Mouse (Mus musculus): ENCODE data around the gene Synpo2. TPM values are rescaled to one million over a fixed set of nuclear protein-coding genes. Genes with fewer than 3 reads are reported as not detected.

The Synpo2 gene
- polyA plus RNA-seq, 1 experiment from 2014 or later = 1.1 TPM

DNA sequence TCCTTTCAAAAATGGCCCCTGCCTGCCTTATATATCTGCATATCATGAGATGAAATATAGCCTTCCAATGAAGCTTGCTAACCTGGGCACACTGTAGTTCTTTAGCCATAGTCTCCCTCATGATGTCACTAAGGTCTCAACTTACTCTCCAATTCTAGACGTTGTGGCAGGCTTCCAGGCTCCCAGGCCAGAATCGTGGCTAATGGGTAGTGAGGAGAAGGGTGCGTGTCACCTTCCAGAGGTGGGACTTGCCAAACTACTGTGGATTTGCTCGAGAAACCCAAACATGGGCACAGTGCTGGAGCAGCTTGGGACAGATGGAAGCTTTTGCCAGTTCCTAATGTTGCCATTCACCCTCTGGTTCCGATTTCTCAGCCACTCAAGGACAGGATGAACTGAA lies 69.5 kb downstream of the Synpo2 start:
- Histone ChIP-seq H3K27ac (replicated peaks; ENCODE audit: low read depth, low read length) (no peak overlapping the region), H3K4me3 (replicated peaks; ENCODE audit: low read depth, low read length) (no peak overlapping the region), H3K27me3 (ENCODE audit: control insufficient read depth, insufficient read depth, low read length) (no peaks in the 10 kb centered on the region), H3K9me3 (ENCODE audit: control insufficient read depth, low read length) (no peaks in the 10 kb centered on the region), H3K9ac (replicated peaks; ENCODE audit: low read length) (no peak overlapping the region), H3K36me3 (ENCODE audit: control insufficient read depth, insufficient read depth, low read length) (no peaks in the 10 kb centered on the region), H3K4me2 (ENCODE audit: low read length) (no peak overlapping the region), H3K4me1 (ENCODE audit: control insufficient read depth, insufficient read depth, low read length) (no peaks in the 10 kb centered on the region)
- WGBS = 74% methylated on average over 5 of the region's 5 CpGs
- ATAC-seq (ENCODE audit: low FRiP score, low TSS enrichment) (no peak), DNase-seq (no peak)

DNA sequence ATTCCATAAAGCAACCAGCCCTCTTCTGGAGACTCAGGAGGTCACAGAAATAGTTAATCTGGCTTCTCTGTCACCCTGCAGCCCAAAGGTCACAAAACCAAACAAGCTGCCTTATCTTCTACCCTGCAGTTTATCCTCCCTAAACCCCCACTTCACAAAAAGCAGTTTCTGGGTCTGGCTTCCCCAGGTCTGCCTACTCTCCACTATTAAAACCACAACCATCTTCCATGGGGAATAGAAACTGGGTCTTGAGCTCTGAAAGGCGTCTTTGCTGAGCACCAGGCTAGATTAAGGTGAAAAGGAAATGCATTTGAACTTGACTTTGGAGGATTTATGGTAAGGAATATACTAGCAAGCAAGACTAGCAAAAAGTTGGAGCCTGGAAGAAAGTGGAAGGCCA lies 71.8 kb downstream of the Synpo2 start:
- ATAC-seq (ENCODE audit: low FRiP score, low TSS enrichment) = no peak
- no peaks in the 10 kb centered on the region for H3K36me3 ChIP-seq (ENCODE audit: control insufficient read depth, insufficient read depth, low read length)
- H3K27me3 ChIP-seq (ENCODE audit: control insufficient read depth, insufficient read depth, low read length) = no peaks in the 10 kb centered on the region
- no peaks in the 10 kb centered on the region for H3K9me3 ChIP-seq (ENCODE audit: control insufficient read depth, low read length)
- no peak overlapping the region for H3K4me3 ChIP-seq (replicated peaks; ENCODE audit: low read depth, low read length)
- WGBS = 73% methylated on average over 1 of the region's 1 CpGs
- H3K4me2 ChIP-seq (ENCODE audit: low read length) = no peak overlapping the region
- H3K27ac ChIP-seq (replicated peaks; ENCODE audit: low read depth, low read length) = no peak overlapping the region
- H3K9ac ChIP-seq (replicated peaks; ENCODE audit: low read length) = no peak overlapping the region
- no peaks in the 10 kb centered on the region for H3K4me1 ChIP-seq (ENCODE audit: control insufficient read depth, insufficient read depth, low read length)
- DNase-seq = no peak

DNA sequence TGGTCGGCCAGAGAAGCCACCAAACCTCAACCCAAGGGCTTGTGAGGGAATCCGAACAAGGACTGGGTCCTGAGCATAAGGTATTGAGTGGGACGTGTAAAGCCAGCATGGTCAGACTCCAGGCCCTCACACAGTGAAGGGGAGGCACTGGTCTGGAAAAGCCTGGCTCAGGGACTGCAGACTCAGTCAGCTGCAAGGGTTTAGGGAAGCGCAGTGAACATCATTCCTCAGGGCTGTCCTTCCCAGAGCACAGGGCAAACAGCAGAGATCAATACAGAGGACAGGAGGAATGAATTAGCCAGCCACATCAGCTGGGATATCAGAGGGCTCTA lies 72.8 kb downstream of the Synpo2 start:
- H3K9me3 ChIP-seq (ENCODE audit: control insufficient read depth, low read length) = no peaks in the 10 kb centered on the region
- H3K27ac ChIP-seq (replicated peaks; ENCODE audit: low read depth, low read length) = no peak overlapping the region
- ATAC-seq (ENCODE audit: low FRiP score, low TSS enrichment) (no peak), DNase-seq (no peak)
- no peaks in the 10 kb centered on the region for H3K4me1 ChIP-seq (ENCODE audit: control insufficient read depth, insufficient read depth, low read length)
- no peaks in the 10 kb centered on the region for H3K36me3 ChIP-seq (ENCODE audit: control insufficient read depth, insufficient read depth, low read length)
- 48% methylated on average over 4 of the region's 4 CpGs for WGBS
- no peak overlapping the region for H3K4me3 ChIP-seq (replicated peaks; ENCODE audit: low read depth, low read length)
- no peaks in the 10 kb centered on the region for H3K27me3 ChIP-seq (ENCODE audit: control insufficient read depth, insufficient read depth, low read length)
- no peak overlapping the region for H3K9ac ChIP-seq (replicated peaks; ENCODE audit: low read length)
- H3K4me2 ChIP-seq (ENCODE audit: low read length) = no peak overlapping the region

DNA sequence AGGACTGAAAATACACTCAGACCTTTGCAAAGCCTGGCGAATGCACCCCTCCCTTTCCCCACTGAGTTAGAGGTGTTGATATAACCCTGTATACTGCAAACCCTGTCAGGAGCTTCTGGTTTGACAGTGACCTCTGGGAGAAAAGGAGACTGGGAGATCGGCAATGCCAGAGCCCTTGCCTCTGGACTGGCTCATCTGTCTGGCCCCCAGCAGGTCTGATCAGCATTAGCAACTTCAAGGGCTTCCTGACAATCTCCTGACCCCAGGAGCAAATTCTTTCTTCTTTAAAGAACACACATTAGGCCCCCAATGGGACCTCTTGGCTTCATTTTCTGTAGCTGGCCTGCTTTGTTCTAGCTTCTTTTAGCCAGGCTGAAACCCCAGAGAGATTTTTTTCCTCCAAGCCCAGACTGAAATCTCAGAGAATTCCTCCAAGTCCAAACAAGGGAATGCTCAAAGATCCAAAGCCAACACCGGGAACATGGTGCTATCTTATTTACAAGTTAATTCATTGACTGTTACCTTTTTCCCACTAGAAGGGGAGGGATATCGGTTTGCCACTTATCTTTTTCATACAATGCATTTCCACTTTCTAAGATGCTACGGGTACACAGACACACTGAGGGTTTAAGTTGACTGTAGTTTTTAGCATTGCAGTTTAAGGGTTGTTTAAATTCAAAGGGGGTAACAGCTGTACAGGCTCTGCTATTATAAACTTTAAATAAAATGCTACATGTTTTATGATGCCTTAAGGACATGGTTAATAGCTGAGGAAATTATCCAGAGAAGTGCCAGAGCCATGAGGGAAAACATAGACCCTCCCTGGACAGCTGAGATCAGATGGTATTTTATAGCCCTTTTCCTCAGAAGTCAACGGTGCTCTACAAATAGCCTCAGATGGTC lies 73.4 kb downstream of the Synpo2 start:
- Histone ChIP-seq H3K36me3 (ENCODE audit: control insufficient read depth, insufficient read depth, low read length) (no peaks in the 10 kb centered on the region), H3K9me3 (ENCODE audit: control insufficient read depth, low read length) (no peaks in the 10 kb centered on the region), H3K4me1 (ENCODE audit: control insufficient read depth, insufficient read depth, low read length) (no peaks in the 10 kb centered on the region), H3K27ac (replicated peaks; ENCODE audit: low read depth, low read length) (no peak overlapping the region), H3K9ac (replicated peaks; ENCODE audit: low read length) (no peak overlapping the region), H3K4me2 (ENCODE audit: low read length) (no peak overlapping the region), H3K27me3 (ENCODE audit: control insufficient read depth, insufficient read depth, low read length) (no peaks in the 10 kb centered on the region), H3K4me3 (replicated peaks; ENCODE audit: low read depth, low read length) (no peak overlapping the region)
- 52% methylated on average over 6 of the region's 6 CpGs for WGBS
- ATAC-seq (ENCODE audit: low FRiP score, low TSS enrichment) (no peak), DNase-seq (no peak)

DNA sequence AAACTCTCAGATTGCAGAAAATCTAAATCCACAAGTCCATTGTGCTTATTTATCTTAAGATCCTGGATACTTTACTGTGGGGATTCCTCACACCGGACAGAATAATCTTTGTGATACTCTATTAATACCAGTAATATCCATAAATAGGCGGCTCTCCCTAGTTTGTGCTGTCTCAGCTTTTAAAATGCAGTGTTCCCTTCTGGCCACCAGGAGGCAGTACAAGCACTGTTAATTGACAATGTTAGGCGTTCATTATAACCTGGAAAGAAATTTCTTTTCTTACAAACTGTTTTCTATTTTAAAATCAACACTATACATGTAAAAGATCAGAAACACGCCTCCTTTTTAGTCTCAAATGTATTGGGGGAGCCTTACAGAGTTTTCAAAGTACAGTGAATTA lies 75.2 kb downstream of the Synpo2 start:
- 13% methylated on average over 4 of the region's 4 CpGs for WGBS
- Histone ChIP-seq H3K27me3 (ENCODE audit: control insufficient read depth, insufficient read depth, low read length) (no peaks in the 10 kb centered on the region), H3K27ac (replicated peaks; ENCODE audit: low read depth, low read length) (no peak overlapping the region)

DNA sequence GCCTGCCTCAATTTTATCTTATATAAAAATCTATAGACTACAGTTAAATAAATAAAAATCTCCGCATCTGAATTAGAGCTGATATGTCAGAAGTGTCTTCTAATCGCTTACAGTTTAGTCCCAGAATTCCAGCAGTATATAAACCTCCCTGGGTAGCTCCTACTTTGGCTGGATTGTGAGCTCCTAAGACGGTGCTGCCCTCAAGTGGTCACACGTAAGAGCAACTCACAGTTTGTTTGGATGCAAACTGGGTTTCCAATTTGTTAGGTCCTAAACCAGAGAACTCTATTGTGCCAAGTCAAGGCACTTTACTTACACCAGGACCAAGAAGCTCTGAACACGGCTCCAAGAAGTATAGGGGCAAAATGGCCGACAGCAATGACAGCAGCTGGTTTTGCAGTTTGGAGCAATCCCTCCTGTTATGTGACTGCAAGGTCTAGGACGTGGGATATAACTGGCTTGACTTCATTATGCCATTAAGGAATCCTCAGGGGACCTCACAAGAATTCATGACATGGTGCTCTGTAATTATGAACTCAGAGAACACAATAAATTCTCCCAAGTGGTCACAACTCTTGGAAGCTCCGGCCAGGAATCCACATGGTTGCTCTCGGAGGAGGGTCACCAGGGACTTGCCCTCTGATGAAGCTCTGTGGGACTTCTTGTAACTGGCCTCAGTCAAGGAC lies 76.7 kb downstream of the Synpo2 start:
- 38% methylated on average over 9 of the region's 9 CpGs for WGBS
- Histone ChIP-seq H3K4me1 (ENCODE audit: control insufficient read depth, insufficient read depth, low read length) (no peaks in the 10 kb centered on the region), H3K9me3 (ENCODE audit: control insufficient read depth, low read length) (no peaks in the 10 kb centered on the region), H3K4me3 (replicated peaks; ENCODE audit: low read depth, low read length) (no peak overlapping the region), H3K27me3 (ENCODE audit: control insufficient read depth, insufficient read depth, low read length) (no peaks in the 10 kb centered on the region), H3K27ac (replicated peaks; ENCODE audit: low read depth, low read length) (no peak overlapping the region), H3K4me2 (ENCODE audit: low read length) (no peak overlapping the region), H3K9ac (replicated peaks; ENCODE audit: low read length) (no peak overlapping the region), H3K36me3 (ENCODE audit: control insufficient read depth, insufficient read depth, low read length) (no peaks in the 10 kb centered on the region)
- ATAC-seq (ENCODE audit: low FRiP score, low TSS enrichment) (peak; percentile 43; the same call in 1 of the 2 replicates), DNase-seq (peak; percentile 84)

More for the DNA sequence above, 75.2 kb downstream of the Synpo2 start:
- no peaks in the 10 kb centered on the region for H3K9me3 ChIP-seq (ENCODE audit: control insufficient read depth, low read length)
- no peak overlapping the region for H3K4me2 ChIP-seq (ENCODE audit: low read length)
- H3K9ac ChIP-seq (replicated peaks; ENCODE audit: low read length) = no peak overlapping the region
- peak; percentile 82 for DNase-seq
- no peak; the same call in 1 of the 2 replicates for ATAC-seq (ENCODE audit: low FRiP score, low TSS enrichment)
- no peak overlapping the region for H3K4me3 ChIP-seq (replicated peaks; ENCODE audit: low read depth, low read length)
- no peaks in the 10 kb centered on the region for H3K36me3 ChIP-seq (ENCODE audit: control insufficient read depth, insufficient read depth, low read length)
- no peaks in the 10 kb centered on the region for H3K4me1 ChIP-seq (ENCODE audit: control insufficient read depth, insufficient read depth, low read length)

DNA sequence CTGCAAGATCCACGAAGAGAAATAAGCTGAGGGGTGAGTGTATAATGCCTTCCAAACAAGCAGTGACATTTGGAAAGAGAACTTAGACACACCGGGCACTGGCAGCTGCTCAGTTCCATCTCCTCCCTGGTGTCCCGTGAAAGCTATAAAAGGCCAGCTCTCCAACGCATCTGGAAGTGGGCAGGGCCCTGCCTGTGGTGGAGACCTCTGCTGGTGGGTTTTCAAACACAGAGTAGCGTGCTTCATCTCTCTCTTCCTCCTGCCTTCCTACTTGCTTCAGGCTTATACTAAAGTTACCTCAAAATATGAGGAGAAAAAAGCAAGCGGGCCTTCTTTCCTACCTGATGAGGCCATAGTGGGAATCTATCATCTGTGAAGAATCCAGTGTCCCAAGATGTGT lies 77.4 kb downstream of the Synpo2 start:
- DNase-seq = peak; percentile 18
- Histone ChIP-seq H3K27me3 (ENCODE audit: control insufficient read depth, insufficient read depth, low read length) (no peaks in the 10 kb centered on the region), H3K4me2 (ENCODE audit: low read length) (no peak overlapping the region), H3K9me3 (ENCODE audit: control insufficient read depth, low read length) (no peaks in the 10 kb centered on the region), H3K36me3 (ENCODE audit: control insufficient read depth, insufficient read depth, low read length) (no peaks in the 10 kb centered on the region), H3K4me3 (replicated peaks; ENCODE audit: low read depth, low read length) (no peak overlapping the region), H3K27ac (replicated peaks; ENCODE audit: low read depth, low read length) (no peak overlapping the region), H3K4me1 (ENCODE audit: control insufficient read depth, insufficient read depth, low read length) (no peaks in the 10 kb centered on the region), H3K9ac (replicated peaks; ENCODE audit: low read length) (no peak overlapping the region)
- 39% methylated on average over 6 of the region's 6 CpGs for WGBS
- no peak for ATAC-seq (ENCODE audit: low FRiP score, low TSS enrichment)

DNA sequence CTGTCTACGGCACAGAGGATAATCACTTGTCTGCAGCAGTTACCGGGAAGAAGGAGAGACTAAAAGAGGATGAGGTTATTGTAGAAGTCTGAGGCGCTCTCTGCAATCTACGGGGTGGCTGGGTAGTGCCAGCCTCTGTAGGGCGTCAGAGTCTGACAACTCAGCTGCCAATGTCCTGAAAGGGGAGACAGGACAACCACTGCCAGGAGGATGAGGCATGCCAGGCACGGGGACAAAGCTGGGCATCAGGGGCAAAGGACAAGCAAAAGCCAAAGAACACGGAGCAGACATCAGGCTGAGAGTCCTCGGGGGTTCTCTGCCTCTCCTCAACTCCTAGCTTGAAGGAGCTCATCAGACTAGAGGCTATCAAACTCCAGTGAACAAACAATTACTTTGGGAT lies 82.6 kb downstream of the Synpo2 start:
- no peaks in the 10 kb centered on the region for H3K36me3 ChIP-seq (ENCODE audit: control insufficient read depth, insufficient read depth, low read length)
- no peak for ATAC-seq (ENCODE audit: low FRiP score, low TSS enrichment)
- H3K27ac ChIP-seq (replicated peaks; ENCODE audit: low read depth, low read length) = no peak overlapping the region
- 83% methylated on average over 8 of the region's 8 CpGs for WGBS
- no peak overlapping the region for H3K9ac ChIP-seq (replicated peaks; ENCODE audit: low read length)
- H3K4me3 ChIP-seq (replicated peaks; ENCODE audit: low read depth, low read length) = no peak overlapping the region
- DNase-seq = no peak
- no peaks in the 10 kb centered on the region for H3K9me3 ChIP-seq (ENCODE audit: control insufficient read depth, low read length)
- no peaks in the 10 kb centered on the region for H3K27me3 ChIP-seq (ENCODE audit: control insufficient read depth, insufficient read depth, low read length)
- no peaks in the 10 kb centered on the region for H3K4me1 ChIP-seq (ENCODE audit: control insufficient read depth, insufficient read depth, low read length)
- no peak overlapping the region for H3K4me2 ChIP-seq (ENCODE audit: low read length)

DNA sequence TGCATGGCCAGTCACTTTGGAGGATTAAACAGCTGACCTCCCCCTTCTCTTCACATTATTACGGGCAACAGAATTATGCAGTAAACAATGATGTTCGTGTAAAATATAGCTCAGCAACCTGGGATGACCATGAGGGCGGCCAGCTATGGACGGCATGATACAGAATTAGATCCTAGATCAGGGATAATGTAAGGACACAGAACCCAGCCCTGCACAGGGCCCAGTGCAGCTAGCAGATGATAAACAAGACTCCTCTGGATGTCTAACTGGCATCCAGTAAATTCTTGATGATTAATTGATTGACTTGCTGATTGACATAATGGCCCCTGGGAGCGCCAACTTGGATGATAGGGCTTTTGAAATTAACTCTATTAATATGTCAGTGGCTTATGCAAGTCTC lies 83.0 kb downstream of the Synpo2 start:
- Histone ChIP-seq H3K9me3 (ENCODE audit: control insufficient read depth, low read length) (no peaks in the 10 kb centered on the region), H3K4me3 (replicated peaks; ENCODE audit: low read depth, low read length) (no peak overlapping the region), H3K4me1 (ENCODE audit: control insufficient read depth, insufficient read depth, low read length) (no peaks in the 10 kb centered on the region), H3K36me3 (ENCODE audit: control insufficient read depth, insufficient read depth, low read length) (no peaks in the 10 kb centered on the region), H3K27ac (replicated peaks; ENCODE audit: low read depth, low read length) (no peak overlapping the region), H3K27me3 (ENCODE audit: control insufficient read depth, insufficient read depth, low read length) (no peaks in the 10 kb centered on the region), H3K9ac (replicated peaks; ENCODE audit: low read length) (no peak overlapping the region), H3K4me2 (ENCODE audit: low read length) (no peak overlapping the region)
- 92% methylated on average over 5 of the region's 5 CpGs for WGBS
- ATAC-seq (ENCODE audit: low FRiP score, low TSS enrichment) = no peak
- DNase-seq = no peak
